Mouse (Mus musculus) myocyte (in vitro differentiated cells): Measurements from ENCODE around the gene Defa33. TPM values are rescaled to one million over a fixed set of nuclear protein-coding genes. Genes with fewer than 3 reads are reported as not detected.
"Not testable (repeated sequence)": the region's sequence is repeated elsewhere in the genome, so short reads cannot be mapped to it uniquely, and the experiment has no call there.

Experiments used
- H3K27me3 ChIP-seq: one replicate; pipeline ENCODE4 v1.6.1; 2011; ENCODE audit not compliant: control insufficient read depth, insufficient read depth, insufficient read length
- H3K36me3 ChIP-seq: one replicate; pipeline ENCODE4 v1.6.1; 2011; ENCODE audit not compliant: control insufficient read depth, insufficient read depth
- H3K4me2 ChIP-seq: one replicate; pipeline ENCODE4 v1.6.1; 2011; ENCODE audit warnings: low read depth, control low read depth
- H3K4me3 ChIP-seq: one replicate; pipeline ENCODE4 v1.5.1; 2011; ENCODE audit warnings: mild to moderate bottlenecking, control low read depth, moderate library complexity
- H3K79me2 ChIP-seq: one replicate; pipeline ENCODE4 v1.6.1; 2011; ENCODE audit not compliant: control insufficient read depth, insufficient read depth
- H3ac ChIP-seq: one replicate; pipeline ENCODE4 v1.6.1; 2011; ENCODE audit not compliant: control insufficient read depth, insufficient read length
- polyA plus RNA-seq: library from polyadenylated mRNA; unstranded; fragments of >200 nt; fragmentation: generic; extraction: Trizol; gene quantifications from one replicate; pipeline ENCODE4 v1.2.1, GENCODE M21; 2012; ENCODE audit warnings: missing spikeins

Gene Defa33
- not detected for polyA plus RNA-seq

- not testable (repeated sequence) for H3K4me2 ChIP-seq, H3K4me3 ChIP-seq, H3K79me2 ChIP-seq, H3K27me3 ChIP-seq, H3ac ChIP-seq, H3K36me3 ChIP-seq
Measured at GRCm38 (mm10) chr8:21391511-21391910, at the start of gene Defa33. Gene Defa33, plus strand, starts transcription at chr8:21391811.

GRCm38 (mm10) chr8:21378215-21378614 is 13.4 kb upstream of the Defa33 start, which contains the start of gene Defa2:
Gene Defa2, plus strand, starts transcription at chr8:21378515.
- H3K27me3 ChIP-seq, H3K4me2 ChIP-seq, H3K4me3 ChIP-seq, H3ac ChIP-seq, H3K36me3 ChIP-seq, H3K79me2 ChIP-seq: not testable (repeated sequence)

GRCm38 (mm10) chr8:21427111-21427510 is 35.5 kb downstream of the Defa33 start, which contains the start of gene Defa36:
Gene Defa36, plus strand, starts transcription at chr8:21427411.
- H3ac ChIP-seq, H3K4me3 ChIP-seq, H3K27me3 ChIP-seq, H3K4me2 ChIP-seq, H3K79me2 ChIP-seq, H3K36me3 ChIP-seq: not testable (repeated sequence)

Other genes starting within 250 kb of the Defa33 start
- gene Defa22, start 229.5 kb upstream of the Defa33 start, polyA plus RNA-seq, result not detected
- not detected for gene Defa31, start 200.2 kb upstream of the Defa33 start, polyA plus RNA-seq
- gene Gm15293, start 190.2 kb upstream of the Defa33 start, polyA plus RNA-seq, result not detected
- gene Gm15292, start 142.1 kb upstream of the Defa33 start, polyA plus RNA-seq, result not detected
- gene Defa27, start 76.3 kb upstream of the Defa33 start, polyA plus RNA-seq, result not detected
- not detected for gene Defa29, start 64.8 kb upstream of the Defa33 start, polyA plus RNA-seq
- gene Defa2, start 13.3 kb upstream of the Defa33 start, polyA plus RNA-seq, result not detected
- gene Defa36, start 35.6 kb downstream of the Defa33 start, polyA plus RNA-seq, result not detected
- gene Gm7849, start 64.7 kb downstream of the Defa33 start, polyA plus RNA-seq, result not detected
- not detected for gene Defa20, start 117.4 kb downstream of the Defa33 start, polyA plus RNA-seq
- gene Defa32, start 137.2 kb downstream of the Defa33 start, polyA plus RNA-seq, result not detected
- not detected for gene Defa37, start 173.6 kb downstream of the Defa33 start, polyA plus RNA-seq
- gene Defa28, start 191.2 kb downstream of the Defa33 start, polyA plus RNA-seq, result not detected
- gene Gm7861, start 202.7 kb downstream of the Defa33 start, polyA plus RNA-seq, result not detected
- not detected for gene Defa26, start 226.4 kb downstream of the Defa33 start, polyA plus RNA-seq